Mouse (Mus musculus) ES-CJ7 (cell line): Measurements from ENCODE around the gene Ldhd.

Experiments used
- DNase-seq: peaks from one replicate; pipeline ENCODE4 v3.0.0; 2011; ENCODE audit warnings: low read depth, low spot score

Ldhd gene

GRCm38 (mm10) chr8:111627923-111628322 is 2.3 kb downstream of the Ldhd start:
- no peak for DNase-seq

GRCm38 (mm10) chr8:111626933-111627332 is 3.2 kb downstream of the Ldhd start:
- no peak for DNase-seq

GRCm38 (mm10) chr8:111626528-111626820 is 3.7 kb downstream of the Ldhd start:
- DNase-seq, result no peak

GRCm38 (mm10) chr8:111625694-111626527 is 4.3 kb downstream of the Ldhd start:
- peak; percentile 95 for DNase-seq

GRCm38 (mm10) chr8:111624853-111625221 is 5.3 kb downstream of the Ldhd start:
- DNase-seq, result no peak

- DNase-seq, result no peak
Observed at GRCm38 (mm10) chr8:111624081-111624852, 5.9 kb downstream of the Ldhd start.

- no peak for DNase-seq
Observed at GRCm38 (mm10) chr8:111622553-111622952, 7.6 kb downstream of the Ldhd start.

- DNase-seq, result peak; percentile 83
Observed at GRCm38 (mm10) chr8:111622104-111622503, 8.1 kb downstream of the Ldhd start.

GRCm38 (mm10) chr8:111619936-111620335 is 10.2 kb downstream of the Ldhd start:
- no peak for DNase-seq

GRCm38 (mm10) chr8:111618273-111618672 is 11.9 kb downstream of the Ldhd start:
- DNase-seq, result no peak

- no peak for DNase-seq
Observed at GRCm38 (mm10) chr8:111617812-111618211, 12.4 kb downstream of the Ldhd start.

- no peak for DNase-seq
Observed at GRCm38 (mm10) chr8:111614786-111615701, 15.1 kb downstream of the Ldhd start.

- peak; percentile 99 for DNase-seq
Observed at GRCm38 (mm10) chr8:111613181-111613580, 17.0 kb downstream of the Ldhd start.

- DNase-seq, result no peak
Observed at GRCm38 (mm10) chr8:111607414-111607813, 22.8 kb downstream of the Ldhd start.

- DNase-seq, result no peak
Observed at GRCm38 (mm10) chr8:111606961-111607360, 23.2 kb downstream of the Ldhd start.

GRCm38 (mm10) chr8:111604986-111605385 is 25.2 kb downstream of the Ldhd start:
- DNase-seq, result no peak

- no peak for DNase-seq
Observed at GRCm38 (mm10) chr8:111602050-111602449, 28.1 kb downstream of the Ldhd start.

GRCm38 (mm10) chr8:111599707-111600444 is 30.3 kb downstream of the Ldhd start:
- DNase-seq, result no peak

GRCm38 (mm10) chr8:111597310-111597709 is 32.9 kb downstream of the Ldhd start:
- no peak for DNase-seq

- no peak for DNase-seq
Observed at GRCm38 (mm10) chr8:111596485-111596821, 33.7 kb downstream of the Ldhd start.

- DNase-seq, result no peak
Observed at GRCm38 (mm10) chr8:111595712-111596484, 34.3 kb downstream of the Ldhd start.
